Mouse (Mus musculus): ENCODE results near the gene Six3. TPM values are rescaled to one million over a fixed set of nuclear protein-coding genes. Genes with fewer than 3 reads are reported as not detected.

Six3 gene
- 1 to 10 TPM; 1.3 to 2.7 TPM for total RNA-seq (2021)
- long read RNA-seq, experiment 1, partial matches to known transcripts: 1 of 4 reads
- long read RNA-seq, experiment 1, other reads (novel, unspliced or antisense): 0 of 4 reads
- long read RNA-seq, experiment 2, partial matches to known transcripts: 0 of 2 reads
- long read RNA-seq, experiment 2, other reads (novel, unspliced or antisense): 1 of 2 reads

- intact Hi-C loops (cut with DNase I): no loop called here
- no peak for DNase-seq (ENCODE audit: low spot score in 2 of 2)
Observed at GRCm38 (mm10) chr17:85613266-85613860, at the start of gene Six3. Gene Six3, plus strand, starts transcription at chr17:85613608.

- DNase-seq (ENCODE audit: low spot score in 2 of 2): no peak
- intact Hi-C loops (cut with DNase I): no loop called here
Observed at GRCm38 (mm10) chr17:85564107-85564506, 49.3 kb upstream of the Six3 start.

GRCm38 (mm10) chr17:85574023-85574422 is 39.4 kb upstream of the Six3 start:
- no peak for DNase-seq (ENCODE audit: low spot score in 2 of 2)
- intact Hi-C loops (cut with DNase I): no loop called here

- DNase-seq (ENCODE audit: low spot score in 2 of 2): no peak
- intact Hi-C loops (cut with DNase I): no loop called here
Observed at GRCm38 (mm10) chr17:85578290-85578689, 35.1 kb upstream of the Six3 start.

- intact Hi-C loops (cut with DNase I): no loop called here
Observed at GRCm38 (mm10) chr17:85579350-85579749, 34.1 kb upstream of the Six3 start.

GRCm38 (mm10) chr17:85580221-85580620 is 33.2 kb upstream of the Six3 start:
- DNase-seq (ENCODE audit: low spot score in 2 of 2): no peak
- intact Hi-C loops (cut with DNase I): no loop called here

More at GRCm38 (mm10) chr17:85579350-85579749, 34.1 kb upstream of the Six3 start:
- DNase-seq (ENCODE audit: low spot score in 2 of 2): no peak

GRCm38 (mm10) chr17:85584170-85584569 is 29.2 kb upstream of the Six3 start:
- DNase-seq (ENCODE audit: low spot score in 2 of 2): no peak
- intact Hi-C loops (cut with DNase I): no loop called here

- DNase-seq (ENCODE audit: low spot score in 2 of 2): no peak
- intact Hi-C loops (cut with DNase I): no loop called here
Observed at GRCm38 (mm10) chr17:85584573-85584972, 28.8 kb upstream of the Six3 start.

GRCm38 (mm10) chr17:85585779-85586178 is 27.6 kb upstream of the Six3 start:
- intact Hi-C loops (cut with DNase I): no loop called here
- no peak for DNase-seq (ENCODE audit: low spot score in 2 of 2)

- intact Hi-C loops (cut with DNase I): no loop called here
- no peak for DNase-seq (ENCODE audit: low spot score in 2 of 2)
Observed at GRCm38 (mm10) chr17:85591976-85592375, 21.4 kb upstream of the Six3 start.

GRCm38 (mm10) chr17:85595853-85596252 is 17.6 kb upstream of the Six3 start:
- no peak for DNase-seq (ENCODE audit: low spot score in 2 of 2)
- intact Hi-C loops (cut with DNase I): no loop called here

GRCm38 (mm10) chr17:85596341-85596890 is 17.0 kb upstream of the Six3 start:
- intact Hi-C loops (cut with DNase I): no loop called here
- no peak for DNase-seq (ENCODE audit: low spot score in 2 of 2)

- intact Hi-C loops (cut with DNase I): no loop called here
- DNase-seq (ENCODE audit: low spot score in 2 of 2): no peak
Observed at GRCm38 (mm10) chr17:85599520-85599919, 13.9 kb upstream of the Six3 start.

- no peak for DNase-seq (ENCODE audit: low spot score in 2 of 2)
- intact Hi-C loops (cut with DNase I): loop anchor here (5.0 to 10.0 kb wide), 3 partner anchors 81 to 188 kb away; partner anchors contain the start of gene Six2
Observed at GRCm38 (mm10) chr17:85606463-85606862, 6.9 kb upstream of the Six3 start.

GRCm38 (mm10) chr17:85607556-85608365 is 5.6 kb upstream of the Six3 start:
- DNase-seq (ENCODE audit: low spot score in 2 of 2): no peak
- intact Hi-C loops (cut with DNase I): loop anchor here (5.0 to 10.0 kb wide), 3 partner anchors 80 to 187 kb away; partner anchors contain the start of gene Six2

- no peak for DNase-seq (ENCODE audit: low spot score in 2 of 2)
- intact Hi-C loops (cut with DNase I): loop anchor here (5.0 to 10.0 kb wide), 3 partner anchors 79 to 186 kb away; partner anchors contain the start of gene Six2
Observed at GRCm38 (mm10) chr17:85608366-85609093, 4.9 kb upstream of the Six3 start.

GRCm38 (mm10) chr17:85609094-85609425 is 4.3 kb upstream of the Six3 start:
- intact Hi-C loops (cut with DNase I): loop anchor here (5.0 to 10.0 kb wide), 3 partner anchors 78 to 186 kb away; partner anchors contain the start of gene Six2
- DNase-seq (ENCODE audit: low spot score in 2 of 2): no peak

- intact Hi-C loops (cut with DNase I): loop anchor here (5.0 to 10.0 kb wide), 3 partner anchors 77 to 185 kb away; partner anchors contain the start of gene Six2
Observed at GRCm38 (mm10) chr17:85609621-85610392, 3.6 kb upstream of the Six3 start.

More at GRCm38 (mm10) chr17:85609621-85610392, 3.6 kb upstream of the Six3 start:
- no peak for DNase-seq (ENCODE audit: low spot score in 2 of 2)

Measured in left cerebral cortex, postnatal 14 days (tissue).